Mouse (Mus musculus): ENCODE results near the gene Lsm4.

The Lsm4 gene

GRCm38 (mm10) chr8:70649324-70649723 lies 23.7 kb upstream of the Lsm4 start:
- DNase-seq (ENCODE audit: low read depth), result no peak

DNA sequence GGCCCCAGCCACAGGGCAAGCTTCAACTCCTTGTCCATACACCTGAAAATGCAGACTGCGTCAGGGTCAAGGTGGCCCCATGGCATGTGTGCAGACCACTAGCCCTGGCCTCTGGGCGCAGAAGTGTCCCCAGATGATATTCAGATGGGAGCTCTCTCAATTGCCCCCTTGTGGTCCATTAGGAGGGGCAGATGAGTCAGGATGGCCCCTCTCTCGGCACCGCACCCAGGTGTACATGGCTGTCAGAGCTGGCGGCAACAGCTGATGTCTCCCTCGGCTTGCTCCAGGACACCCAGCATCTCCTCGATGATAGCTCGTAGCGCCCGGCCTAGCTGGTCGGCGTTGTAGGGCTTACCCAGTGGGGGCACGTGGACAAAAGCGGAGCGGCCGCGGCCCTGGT lies 22.7 kb upstream of the Lsm4 start:
- DNase-seq (ENCODE audit: low read depth), result no peak

DNA sequence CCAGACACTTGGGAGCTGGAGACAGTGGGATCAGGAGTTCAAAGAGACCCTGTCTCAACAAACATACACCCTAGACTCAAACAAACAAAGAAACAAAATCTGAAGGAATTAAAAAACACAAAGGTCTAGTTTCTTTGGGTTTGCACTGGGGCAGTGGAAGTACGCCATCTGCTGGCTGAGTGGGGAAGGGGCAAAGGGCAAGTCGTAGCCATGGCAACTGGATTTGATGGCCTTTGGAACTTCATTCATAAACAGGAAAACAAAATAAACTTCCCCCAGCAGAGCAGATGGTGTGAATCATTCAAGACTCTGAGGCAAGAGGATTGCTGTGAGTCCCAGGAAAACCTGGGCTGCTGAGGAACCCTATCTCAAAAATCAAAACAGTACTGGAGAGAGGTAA lies 19.8 kb upstream of the Lsm4 start:
- peak; percentile 85 for DNase-seq (ENCODE audit: low read depth)

DNA sequence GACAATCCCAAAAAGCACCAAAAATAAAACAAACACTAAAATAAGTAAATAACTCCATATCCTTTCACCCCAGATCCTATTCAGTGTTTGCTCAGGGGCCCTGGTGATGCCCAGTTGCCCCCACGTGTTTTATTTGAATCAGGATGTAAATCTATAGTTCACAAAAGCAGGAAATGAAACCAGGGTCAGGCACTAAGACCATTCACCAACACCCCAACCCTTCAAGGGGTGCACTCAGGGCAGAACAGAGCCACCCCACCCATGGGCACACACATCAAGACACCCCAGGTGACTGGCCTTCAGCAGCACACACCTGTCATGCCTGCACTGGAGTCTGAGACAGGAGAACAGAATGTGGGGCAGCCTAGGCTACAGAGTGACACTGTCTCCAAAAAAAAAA lies 18.9 kb upstream of the Lsm4 start:
- DNase-seq (ENCODE audit: low read depth), result no peak

- no peak for DNase-seq (ENCODE audit: low read depth)
These were observed 17.6 kb upstream of the Lsm4 start for GRCm38 (mm10) chr8:70655469-70655868.

- no peak for DNase-seq (ENCODE audit: low read depth)
These were observed 16.8 kb upstream of the Lsm4 start for GRCm38 (mm10) chr8:70656193-70656790.

DNA sequence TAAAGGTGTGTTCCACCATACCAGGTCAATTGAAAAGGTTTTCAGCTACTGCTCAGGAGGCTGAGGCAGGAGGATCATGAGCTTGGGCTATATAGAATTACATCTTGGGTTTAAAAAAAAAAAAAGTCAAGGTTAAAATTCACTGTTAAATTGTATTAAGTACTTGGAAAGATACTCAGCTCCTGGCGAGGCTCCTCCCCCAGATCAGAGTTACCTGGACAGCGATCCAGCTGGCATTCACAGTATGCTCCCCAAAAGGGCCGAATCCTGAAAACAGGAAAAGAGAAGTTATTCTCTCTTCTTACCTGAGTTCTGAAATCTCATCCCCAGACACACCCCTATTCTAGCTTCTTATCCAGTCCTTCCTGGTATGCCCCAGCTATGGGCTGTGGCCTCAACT lies 15.8 kb upstream of the Lsm4 start:
- DNase-seq (ENCODE audit: low read depth), result no peak

DNA sequence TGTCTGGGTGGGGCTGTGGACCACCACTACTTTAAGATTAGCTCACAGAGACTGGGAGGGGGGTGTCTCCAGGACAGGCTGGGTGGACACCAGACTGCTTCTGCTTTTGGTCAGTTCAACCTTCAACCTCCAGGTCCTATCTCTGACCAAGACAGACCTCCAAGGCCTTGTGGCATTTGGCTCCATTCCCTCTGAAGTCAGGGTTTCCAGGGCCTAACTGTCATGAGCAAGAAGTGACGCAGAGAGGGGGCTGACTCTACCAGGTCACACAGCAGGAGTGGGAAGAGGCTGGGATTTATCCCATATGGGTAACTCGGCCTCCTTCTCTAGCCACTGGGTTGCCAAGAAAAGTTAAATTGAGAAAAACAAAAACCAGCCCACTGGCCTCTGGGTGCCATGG lies 15.3 kb upstream of the Lsm4 start:
- no peak for DNase-seq (ENCODE audit: low read depth)

- peak; percentile 25 for DNase-seq (ENCODE audit: low read depth)
These were observed 14.0 kb upstream of the Lsm4 start for GRCm38 (mm10) chr8:70658897-70659603.

DNA sequence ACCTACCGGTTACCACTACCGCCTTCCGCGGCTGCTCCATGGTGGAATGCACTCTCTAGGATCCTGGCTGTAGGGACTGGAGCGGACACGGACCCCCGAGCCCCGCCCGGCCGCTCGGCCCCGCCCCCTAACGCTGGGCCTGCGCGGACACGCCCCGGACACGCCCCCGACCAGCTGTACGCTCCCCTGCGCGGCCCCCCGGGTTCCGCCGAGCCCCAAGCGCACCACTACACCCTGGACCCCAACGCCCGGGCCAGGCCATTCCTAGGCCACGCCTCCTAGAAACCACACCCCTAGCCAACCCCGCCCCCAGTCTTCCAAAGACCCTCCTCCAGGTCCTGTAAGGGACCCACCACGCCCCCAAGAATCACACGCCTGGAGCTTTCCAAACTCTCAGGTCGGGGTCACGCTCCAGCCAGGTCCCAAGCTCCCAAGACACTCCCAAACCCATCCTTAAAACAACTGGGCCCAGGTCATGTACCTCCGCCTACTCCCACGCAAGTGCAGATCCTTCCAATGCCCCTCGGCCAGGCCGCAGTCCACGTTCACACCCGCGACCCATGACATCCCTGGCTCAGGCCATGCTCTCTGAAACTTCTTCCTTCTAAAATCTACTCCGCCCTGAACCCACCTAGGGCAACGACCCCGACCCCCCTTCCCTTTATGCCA lies 13.3 kb upstream of the Lsm4 start:
- peak; percentile 75 for DNase-seq (ENCODE audit: low read depth)

GRCm38 (mm10) chr8:70660273-70660725 lies 12.7 kb upstream of the Lsm4 start, which contains the start of gene Pgpep1:
TSS of gene Pgpep1 (minus strand) at chr8:70660388.
- DNase-seq (ENCODE audit: low read depth), result peak; percentile 54

DNA sequence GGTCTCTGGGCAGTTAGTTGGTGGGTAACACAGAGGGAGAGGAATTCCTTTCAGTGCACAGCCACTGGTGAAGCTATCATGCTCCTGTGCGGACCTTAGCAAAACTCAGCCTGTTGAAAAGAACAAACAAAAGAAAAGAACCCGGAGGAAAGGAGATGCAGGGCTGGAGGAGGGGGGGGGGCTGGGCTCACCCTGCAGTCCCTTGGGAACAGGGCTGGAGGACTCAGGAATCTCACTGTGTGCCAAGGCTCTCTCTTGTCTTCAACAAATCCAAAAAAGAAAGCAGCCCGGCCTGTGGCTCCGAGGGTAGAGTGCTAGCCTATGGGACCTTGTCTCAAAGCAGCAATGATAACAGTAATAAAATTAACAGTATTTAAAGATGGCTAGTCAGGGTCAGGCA lies 9.4 kb upstream of the Lsm4 start:
- DNase-seq (ENCODE audit: low read depth), result no peak

GRCm38 (mm10) chr8:70664631-70665030 lies 8.4 kb upstream of the Lsm4 start:
- no peak for DNase-seq (ENCODE audit: low read depth)

DNA sequence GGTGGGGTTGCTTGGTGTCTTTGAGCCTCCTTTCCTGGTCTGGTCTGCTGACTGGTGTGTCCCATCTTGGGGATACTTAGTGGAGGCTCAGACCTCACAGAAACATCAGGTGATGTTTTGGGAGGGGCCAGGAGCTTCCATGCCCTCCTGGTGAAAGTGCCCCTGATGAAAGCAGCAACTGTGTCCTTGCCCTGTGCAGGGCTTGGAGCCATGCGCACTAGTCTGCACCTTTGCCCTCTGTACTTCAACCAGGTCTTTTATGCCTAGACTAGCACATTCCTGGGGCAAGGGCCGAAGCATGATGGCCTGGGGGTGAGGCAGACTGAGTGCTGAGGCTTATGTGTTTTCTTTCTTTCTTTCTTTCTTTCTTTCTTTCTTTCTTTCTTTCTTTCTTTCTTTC lies 7.4 kb upstream of the Lsm4 start:
- DNase-seq (ENCODE audit: low read depth), result no peak

DNA sequence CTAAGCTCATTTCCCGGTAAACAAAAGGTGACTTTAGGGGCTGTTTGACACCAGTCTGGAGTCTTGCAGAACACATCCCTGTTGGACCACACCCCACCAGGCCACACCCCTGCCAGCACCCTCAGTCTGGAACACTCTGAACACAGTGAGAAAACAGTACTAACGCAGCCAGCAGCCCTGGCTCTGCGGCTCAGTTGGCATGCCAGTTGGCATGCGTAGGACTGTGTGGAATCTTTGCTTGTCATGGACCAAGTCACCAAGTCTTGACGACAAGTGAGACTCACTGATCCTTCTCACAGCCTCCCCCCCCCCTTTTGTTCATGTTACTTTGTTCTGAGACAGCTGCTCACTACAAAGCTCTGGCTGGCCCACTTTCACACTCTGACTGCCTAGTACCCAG lies 6.0 kb upstream of the Lsm4 start:
- no peak for DNase-seq (ENCODE audit: low read depth)

GRCm38 (mm10) chr8:70671615-70672324 lies 1.3 kb upstream of the Lsm4 start:
- no peak for DNase-seq (ENCODE audit: low read depth)

DNA sequence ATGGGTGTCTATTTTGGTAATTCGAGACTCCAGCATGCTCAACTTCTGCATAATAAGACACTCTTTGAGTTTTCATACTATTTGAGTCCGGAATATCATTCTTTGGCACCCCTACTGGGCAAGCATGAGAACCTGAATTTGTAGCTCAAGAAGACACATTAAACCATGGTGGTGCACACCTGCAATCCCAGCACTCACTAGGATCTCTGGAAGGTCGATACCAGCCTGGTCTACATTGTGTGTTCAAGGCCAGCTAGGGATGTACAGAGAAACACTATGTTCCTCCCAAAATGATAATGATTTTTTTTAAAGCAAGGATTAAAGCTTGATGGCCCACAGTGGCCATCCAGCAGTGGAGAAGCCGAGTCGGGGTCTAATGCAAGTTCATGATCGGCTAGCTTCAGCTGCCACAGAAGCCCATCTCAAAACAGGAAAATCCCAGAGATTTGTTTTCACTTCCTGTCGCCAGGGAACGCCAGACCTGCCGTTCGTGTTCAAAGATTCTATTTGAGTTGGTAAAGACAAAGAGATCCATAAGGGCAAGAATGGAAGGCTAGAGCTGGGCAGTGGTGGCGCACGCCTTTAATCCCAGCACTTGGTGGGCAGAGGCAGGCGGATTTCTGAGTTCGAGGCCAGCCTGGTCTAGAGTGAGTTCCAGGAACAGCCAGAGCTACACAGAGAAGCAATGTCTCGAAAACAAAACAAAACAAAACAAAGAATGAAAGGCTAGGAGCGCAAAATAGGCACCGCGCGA lies 546 bp upstream of the Lsm4 start:
- DNase-seq (ENCODE audit: low read depth), result peak; percentile 24

DNA sequence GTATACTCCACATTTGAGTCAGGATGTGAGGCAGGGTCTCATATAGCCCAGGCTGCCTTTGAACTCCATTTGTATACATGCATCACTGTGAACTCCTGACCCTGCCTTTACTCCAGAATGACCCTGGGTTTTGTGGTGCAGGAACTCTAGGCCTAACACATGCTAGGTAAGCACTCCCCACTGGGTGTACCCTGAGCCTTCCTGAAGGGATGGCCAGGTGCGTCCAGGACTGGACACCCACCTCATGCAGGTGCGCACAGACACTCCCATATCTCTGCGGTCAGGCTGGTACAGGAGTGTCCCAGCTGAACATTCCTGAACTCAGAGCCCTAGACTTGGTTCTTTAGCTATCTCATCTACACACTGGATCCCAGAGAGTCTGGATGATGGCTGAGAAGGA lies 1.1 kb downstream of the Lsm4 start:
- DNase-seq (ENCODE audit: low read depth), result no peak

DNA sequence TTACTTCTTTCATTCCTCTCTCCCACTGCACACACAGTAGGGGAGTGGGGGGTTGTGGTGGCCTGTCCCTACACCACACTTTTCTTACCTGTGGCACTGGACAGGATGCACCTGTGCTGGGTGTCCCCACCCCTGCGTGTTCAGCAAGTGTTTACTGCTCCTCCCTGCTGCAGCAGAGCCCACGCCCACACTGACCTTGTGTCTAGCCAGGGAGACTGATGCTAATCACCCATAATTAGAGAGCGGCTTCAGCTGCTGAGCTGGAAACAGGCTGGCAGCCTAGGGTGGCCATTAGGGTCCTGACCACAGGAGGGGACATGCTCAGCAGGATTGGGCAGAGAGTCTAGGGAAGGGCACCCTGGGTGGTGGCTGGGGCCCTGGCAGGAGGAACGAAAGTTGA lies 1.7 kb downstream of the Lsm4 start:
- peak; percentile 33 for DNase-seq (ENCODE audit: low read depth)

DNA sequence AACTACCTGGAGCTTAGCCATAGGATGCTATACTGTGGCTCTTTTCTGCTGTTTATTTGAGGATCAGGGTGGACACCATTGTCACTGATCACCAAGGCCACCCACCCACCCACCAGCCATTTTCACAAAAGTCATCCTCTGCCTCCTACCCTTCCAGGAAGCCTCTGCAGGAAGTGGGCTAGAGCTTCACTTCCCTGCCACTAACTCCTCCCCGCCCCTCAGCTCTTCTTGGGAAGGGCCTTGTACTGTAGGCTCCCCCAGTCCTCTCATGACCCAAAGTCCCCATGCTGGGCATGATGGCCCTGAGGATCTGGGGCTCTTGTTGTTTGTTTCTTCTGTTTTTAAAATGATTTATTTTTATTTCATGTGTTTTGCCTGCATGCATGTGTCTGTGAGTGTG lies 2.3 kb downstream of the Lsm4 start:
- DNase-seq (ENCODE audit: low read depth), result peak; percentile 70

GRCm38 (mm10) chr8:70677451-70678080 lies 4.5 kb downstream of the Lsm4 start:
- DNase-seq (ENCODE audit: low read depth), result no peak

GRCm38 (mm10) chr8:70678679-70679078 lies 5.6 kb downstream of the Lsm4 start:
- no peak for DNase-seq (ENCODE audit: low read depth)

Data from naive thymus-derived CD4-positive, alpha-beta T cell, adult 2 months (primary cell).